Mouse (Mus musculus): ENCODE results near the gene Fam185a. TPM values are rescaled to one million over a fixed set of nuclear protein-coding genes. Genes with fewer than 3 reads are reported as not detected.

The Fam185a gene
- total RNA-seq (2015; ENCODE audit: low replicate concordance) (0.72 and 1.3 TPM in 2 replicates), total RNA-seq (2017; ENCODE audit: low replicate concordance) (0.90 and 2.6 TPM in 2 replicates)

DNA sequence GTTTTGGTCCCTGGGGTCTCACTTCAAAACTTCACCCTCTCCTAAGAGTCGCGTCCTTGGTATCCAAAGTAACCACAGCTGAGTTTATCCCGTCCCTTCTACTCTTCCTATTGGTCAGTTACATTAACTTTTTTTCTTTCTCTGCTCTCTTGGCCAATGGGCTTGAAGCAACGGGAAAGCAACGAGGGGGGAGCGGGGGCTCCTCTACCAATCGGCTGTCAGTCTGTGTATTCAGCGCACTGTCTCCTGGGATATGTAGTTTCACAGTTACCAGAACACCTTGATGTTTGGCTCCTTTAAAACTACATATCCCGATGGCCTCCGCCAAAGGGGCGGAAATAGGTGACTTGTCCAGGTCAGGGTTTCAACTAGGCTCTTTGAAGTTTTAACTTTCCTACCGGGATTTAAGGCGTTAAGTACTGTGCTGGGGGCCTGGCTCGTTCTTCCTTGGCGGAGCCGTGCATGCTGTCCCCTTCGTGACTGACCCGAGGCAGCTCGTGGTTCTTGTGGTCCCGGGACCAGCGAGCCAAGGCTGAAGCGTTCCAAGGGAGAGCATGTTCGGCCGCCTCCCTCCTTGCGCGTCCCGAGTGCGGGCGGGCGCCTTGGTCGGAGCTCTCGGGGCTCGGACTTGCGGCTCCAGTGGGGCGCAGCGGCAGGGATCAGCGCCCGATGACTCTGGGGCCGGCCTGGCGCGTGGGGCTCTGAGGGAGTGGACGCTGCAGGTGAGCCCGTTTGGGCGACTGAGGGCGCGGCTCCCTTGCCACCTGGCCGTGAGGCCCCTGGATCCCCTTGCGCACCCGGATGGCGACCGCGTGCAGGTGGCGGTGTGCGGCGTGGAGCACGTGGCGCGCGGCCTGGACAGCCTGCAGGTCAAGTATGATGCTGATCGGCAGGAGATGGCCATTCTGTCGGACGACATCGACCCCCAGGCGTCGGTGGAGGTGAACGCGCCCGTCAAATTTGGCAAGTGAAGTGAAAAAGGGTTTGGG, at the start of gene Fam185a, which contains the start of gene Ccdc146:
TSS of gene Fam185a (plus strand) at position 345 of the 989 bp plus-strand sequence.
TSS of gene Ccdc146 (minus strand) at position 64 of the 989 bp plus-strand sequence.
- ATAC-seq (replicated peaks; ENCODE audit: low FRiP score, poor library complexity, severe bottlenecking): peak; percentile 98

- ATAC-seq (replicated peaks; ENCODE audit: low FRiP score, poor library complexity, severe bottlenecking): no peak
These were observed 47.8 kb upstream of the Fam185a start for GRCm38 (mm10) chr5:21376935-21377334.

DNA sequence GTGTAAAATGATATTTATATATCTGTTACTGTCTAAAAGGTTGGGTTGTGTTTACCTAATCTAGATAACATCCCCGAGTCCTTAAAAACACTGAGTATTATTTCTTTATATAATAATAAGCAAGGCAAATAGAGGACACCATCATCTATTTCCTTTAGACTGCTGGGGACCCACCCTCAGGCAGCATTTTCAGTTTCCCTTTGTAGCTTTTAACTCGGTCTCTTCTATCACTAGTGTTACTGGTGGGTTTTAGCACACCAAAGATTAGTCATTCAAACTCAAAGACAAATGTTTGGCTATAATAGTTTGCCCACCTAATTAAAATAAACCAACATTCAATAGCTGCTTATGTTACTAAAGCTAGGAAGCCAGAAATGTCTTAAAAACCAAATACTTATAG, 46.4 kb upstream of the Fam185a start:
- no peak for ATAC-seq (replicated peaks; ENCODE audit: low FRiP score, poor library complexity, severe bottlenecking)

DNA sequence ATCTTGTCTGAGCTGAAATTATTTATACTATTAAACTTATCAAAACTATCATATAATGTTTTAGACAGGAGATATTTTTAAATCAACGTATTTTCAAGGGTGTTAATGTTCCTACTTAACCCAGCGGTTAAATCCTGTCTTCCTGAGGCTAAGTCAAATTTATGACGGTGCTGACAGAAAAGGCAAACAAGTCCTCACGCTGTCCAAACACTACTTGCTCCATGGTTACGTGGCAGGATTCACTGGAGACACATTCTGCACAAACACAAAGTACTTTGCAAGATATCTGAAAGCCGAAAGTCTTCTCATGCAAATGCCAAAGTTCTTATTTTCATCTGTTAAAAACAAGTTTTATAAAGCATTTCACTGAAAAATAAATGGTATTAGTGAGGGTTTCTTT, 42.8 kb upstream of the Fam185a start:
- no peak for ATAC-seq (replicated peaks; ENCODE audit: low FRiP score, poor library complexity, severe bottlenecking)

- ATAC-seq (replicated peaks; ENCODE audit: low FRiP score, poor library complexity, severe bottlenecking): no peak
These were observed 42.1 kb upstream of the Fam185a start for GRCm38 (mm10) chr5:21382678-21383077.

DNA sequence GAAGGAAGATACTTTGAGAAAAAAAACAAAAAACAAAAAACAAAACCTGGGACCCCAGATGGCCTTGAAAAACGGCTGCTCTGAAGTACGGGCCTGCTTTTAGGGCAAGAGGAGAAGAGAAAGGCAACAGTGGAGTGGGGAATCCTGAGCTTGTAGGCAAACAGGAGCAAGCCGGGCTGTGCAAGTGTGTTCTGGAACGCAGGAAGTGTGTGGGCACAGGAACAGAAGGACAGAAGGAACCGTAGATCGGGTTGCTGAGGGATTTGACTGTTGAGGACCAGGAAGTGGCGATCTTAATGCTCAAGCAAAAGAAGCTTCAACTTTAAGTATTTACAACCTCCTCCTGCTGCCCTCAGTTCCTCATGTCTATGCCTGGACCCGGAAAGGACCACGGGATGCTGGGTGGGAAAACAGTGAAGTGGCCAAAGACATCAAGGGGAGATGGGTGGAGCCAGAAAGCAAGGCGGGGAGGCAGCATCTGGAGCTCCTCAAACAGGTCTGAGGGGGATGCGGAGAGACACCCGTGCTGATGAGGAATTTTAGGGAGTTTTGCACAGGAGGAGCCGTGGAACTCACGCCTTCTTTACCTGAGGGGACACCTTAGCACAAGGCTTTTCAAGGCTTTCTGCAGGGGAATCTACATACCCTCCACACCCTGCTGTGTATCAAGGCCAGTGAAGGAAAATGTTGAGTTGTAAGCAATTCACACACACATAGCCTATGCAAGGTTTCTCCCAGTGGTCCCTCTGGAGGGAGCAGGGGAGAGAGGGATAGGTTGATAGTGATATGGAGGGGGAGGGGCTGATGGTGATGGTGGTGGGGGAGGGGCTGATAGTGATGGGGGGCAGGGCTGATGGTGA, 41.1 kb upstream of the Fam185a start:
- ATAC-seq (replicated peaks; ENCODE audit: low FRiP score, poor library complexity, severe bottlenecking): no peak

- no peak for ATAC-seq (replicated peaks; ENCODE audit: low FRiP score, poor library complexity, severe bottlenecking)
These were observed 40.4 kb upstream of the Fam185a start for GRCm38 (mm10) chr5:21384252-21384960.

- no peak for ATAC-seq (replicated peaks; ENCODE audit: low FRiP score, poor library complexity, severe bottlenecking)
These were observed 39.8 kb upstream of the Fam185a start for GRCm38 (mm10) chr5:21384976-21385375.

- ATAC-seq (replicated peaks; ENCODE audit: low FRiP score, poor library complexity, severe bottlenecking): no peak
These were observed 38.3 kb upstream of the Fam185a start for GRCm38 (mm10) chr5:21386432-21386831.

GRCm38 (mm10) chr5:21387340-21387739, 37.4 kb upstream of the Fam185a start:
- ATAC-seq (replicated peaks; ENCODE audit: low FRiP score, poor library complexity, severe bottlenecking): no peak

DNA sequence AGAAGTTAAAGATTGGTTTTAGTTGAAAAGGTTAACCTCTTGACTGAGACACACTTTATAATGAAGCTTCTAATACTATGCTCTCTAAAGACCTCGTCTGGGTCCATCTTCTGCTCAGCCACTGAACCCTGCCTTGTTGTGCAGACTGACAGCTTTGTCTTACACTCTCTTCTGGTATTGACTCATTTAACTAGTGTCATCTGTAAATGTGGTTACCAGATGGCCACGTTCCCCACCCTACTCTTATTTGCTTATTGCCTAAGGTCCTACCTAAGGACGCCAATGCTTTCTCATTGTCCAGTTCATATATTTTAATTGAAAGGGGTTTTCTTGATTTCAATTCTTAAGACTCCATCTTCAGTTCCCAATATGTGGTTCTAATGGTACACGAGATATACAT, 35.9 kb upstream of the Fam185a start:
- ATAC-seq (replicated peaks; ENCODE audit: low FRiP score, poor library complexity, severe bottlenecking): no peak

- ATAC-seq (replicated peaks; ENCODE audit: low FRiP score, poor library complexity, severe bottlenecking): no peak
These were observed 33.0 kb upstream of the Fam185a start for GRCm38 (mm10) chr5:21391616-21392384.

GRCm38 (mm10) chr5:21394562-21394961, 30.2 kb upstream of the Fam185a start:
- ATAC-seq (replicated peaks; ENCODE audit: low FRiP score, poor library complexity, severe bottlenecking): no peak

DNA sequence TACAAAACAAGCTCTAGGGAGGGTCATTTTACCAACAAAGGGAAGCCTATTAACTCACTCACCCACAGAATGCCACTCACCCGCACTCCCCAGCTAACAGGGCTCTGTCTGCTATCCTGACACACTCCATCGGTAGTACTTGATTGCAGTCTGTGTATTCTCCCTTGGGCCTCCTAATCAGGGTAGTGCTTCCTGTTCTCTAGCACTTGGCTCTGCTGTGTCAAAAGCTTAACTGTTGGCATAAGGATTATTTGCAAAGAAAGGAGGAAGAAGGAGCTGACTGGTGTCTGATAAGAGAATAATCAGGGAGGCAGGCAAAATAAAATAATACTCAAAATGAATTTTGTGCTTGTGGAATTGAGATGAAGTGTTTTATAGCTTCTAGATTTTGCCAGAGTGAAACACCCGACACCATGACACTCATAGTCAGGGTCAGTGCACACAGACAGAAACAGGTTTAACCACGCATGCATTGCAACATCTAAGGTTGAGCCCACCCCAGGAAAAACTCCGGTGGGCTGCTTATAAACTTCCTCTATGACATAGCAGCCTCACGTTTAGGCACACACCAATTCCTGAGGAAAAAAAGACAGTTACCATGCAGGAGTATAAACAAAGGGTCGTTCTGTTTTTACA, 29.4 kb upstream of the Fam185a start:
- no peak for ATAC-seq (replicated peaks; ENCODE audit: low FRiP score, poor library complexity, severe bottlenecking)

DNA sequence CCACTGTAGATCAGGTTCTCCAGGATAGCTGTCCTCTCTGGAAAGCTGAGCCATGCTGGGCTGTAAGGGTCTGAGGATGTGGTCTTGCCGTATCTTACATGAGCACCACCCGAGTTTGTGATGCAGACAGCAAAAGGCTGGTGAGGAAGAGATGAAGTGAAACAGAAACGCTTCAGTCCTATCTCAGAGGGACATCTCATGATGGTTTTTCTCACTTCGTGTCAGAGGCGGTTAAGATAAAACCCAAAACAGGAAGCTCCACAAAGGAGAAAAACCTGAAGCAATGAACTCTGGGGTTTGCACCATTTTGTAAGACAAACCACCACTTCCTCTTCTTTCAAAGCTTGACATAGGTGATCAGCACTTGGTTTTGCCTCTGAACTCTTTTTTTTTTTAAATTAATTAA, 13.5 kb upstream of the Fam185a start:
- ATAC-seq (replicated peaks; ENCODE audit: low FRiP score, poor library complexity, severe bottlenecking): no peak

- ATAC-seq (replicated peaks; ENCODE audit: low FRiP score, poor library complexity, severe bottlenecking): no peak
These were observed 12.7 kb upstream of the Fam185a start for GRCm38 (mm10) chr5:21412056-21412455.

GRCm38 (mm10) chr5:21413322-21413721, 11.4 kb upstream of the Fam185a start:
- ATAC-seq (replicated peaks; ENCODE audit: low FRiP score, poor library complexity, severe bottlenecking): no peak

DNA sequence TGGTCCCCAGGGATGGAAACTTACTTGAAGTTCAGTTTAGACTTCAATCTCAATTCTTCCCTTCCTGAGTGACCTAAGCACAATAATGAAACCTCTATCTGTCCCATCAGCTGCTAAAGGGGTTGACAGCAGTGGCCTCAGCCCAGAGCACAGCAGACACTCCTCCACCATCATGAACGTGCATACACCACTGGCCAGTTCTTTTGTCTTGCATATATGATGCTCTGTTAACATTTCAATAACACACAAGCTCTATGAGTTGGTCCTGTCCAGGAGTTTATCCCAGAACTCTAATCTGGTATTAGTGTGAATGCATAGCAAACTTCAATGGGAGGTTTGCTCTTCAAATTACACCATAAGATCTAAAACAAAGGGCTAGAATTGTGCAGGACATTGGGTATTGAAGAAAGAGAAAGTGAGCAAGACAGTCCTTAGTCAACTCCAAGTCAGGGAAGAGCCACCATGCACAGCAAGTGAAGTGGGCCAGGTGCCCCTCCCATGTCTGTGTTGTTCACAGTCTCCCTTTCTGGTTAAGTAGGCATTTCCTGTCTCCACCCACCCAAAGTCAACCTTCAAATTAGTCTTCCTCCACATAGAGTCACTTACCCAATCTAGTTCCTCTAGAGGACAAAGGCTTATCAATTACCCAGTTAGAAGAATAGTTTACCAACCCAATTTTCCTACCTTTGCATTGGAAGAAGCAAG, 10.5 kb upstream of the Fam185a start:
- no peak for ATAC-seq (replicated peaks; ENCODE audit: low FRiP score, poor library complexity, severe bottlenecking)

Measured in erythroid progenitor cell, adult 5-6 weeks (primary cell).